Mouse (Mus musculus) liver, postnatal 0 days (tissue): Measurements from ENCODE around the gene Cass4. TPM values are rescaled to one million over a fixed set of nuclear protein-coding genes. Genes with fewer than 3 reads are reported as not detected.

Source experiments
- ATAC-seq: fragments of 200-750 bp; cut with Nextera tagmentation; 2 replicates; pipeline ENCODE4 v1.8.0; 2017; ENCODE audit warnings: mild to moderate bottlenecking, moderate library complexity
- DNase-seq: peaks from one replicate; pipeline ENCODE4 v3.0.0-alpha.2; 2016
- H3K27ac ChIP-seq: fragments of 300-500 bp; sonication (generic); 2 replicates; pipeline ENCODE4 v1.5.1; 2014; ENCODE audit warnings: antibody characterized with exemption, moderate library complexity, mild to moderate bottlenecking, low read depth
- H3K27me3 ChIP-seq: fragments of 300-500 bp; sonication (generic); 2 replicates; pipeline ENCODE4 v1.6.1; 2014; ENCODE audit warnings: low read length, control low read depth, mixed read lengths; ENCODE audit not compliant: insufficient read depth
- H3K36me3 ChIP-seq: fragments of 300-500 bp; sonication (generic); replicated peaks from 2 replicates; pipeline ENCODE4 v1.6.1; 2014; ENCODE audit warnings: mild to moderate bottlenecking, control low read depth, low read length, moderate library complexity, mixed read lengths; ENCODE audit not compliant: insufficient read depth
- H3K4me1 ChIP-seq: fragments of 300-500 bp; sonication (generic); 2 replicates; pipeline ENCODE4 v1.6.1; 2014; ENCODE audit warnings: antibody characterized with exemption, mild to moderate bottlenecking, control low read depth; ENCODE audit not compliant: insufficient read depth
- H3K4me2 ChIP-seq: fragments of 300-500 bp; sonication (generic); 2 replicates; pipeline ENCODE4 v1.6.1; 2014; ENCODE audit warnings: low read depth, mild to moderate bottlenecking, low read length, moderate library complexity, mixed read lengths
- H3K4me3 ChIP-seq: fragments of 300-500 bp; sonication (generic); 2 replicates; pipeline ENCODE4 v1.5.1; 2014; ENCODE audit warnings: low read depth, low read length
- H3K9ac ChIP-seq: fragments of 300-500 bp; sonication (generic); replicated peaks from 2 replicates; pipeline ENCODE4 v1.6.1; 2014; ENCODE audit warnings: mild to moderate bottlenecking, moderate library complexity
- H3K9me3 ChIP-seq: fragments of 300-500 bp; sonication (generic); 2 replicates; pipeline ENCODE4 v1.6.1; 2016; ENCODE audit warnings: mild to moderate bottlenecking, control low read depth, low read length, mixed read lengths
- CTCF ChIP-seq: sonication (generic); IDR thresholded peaks from 2 replicates; pipeline ENCODE4 v1.5.1; 2016; ENCODE audit warnings: antibody characterized with exemption, low read depth
- EP300 ChIP-seq: IDR thresholded peaks from 2 replicates; pipeline ENCODE4 v1.6.1; 2016; ENCODE audit warnings: antibody characterized with exemption, low read depth, mild to moderate bottlenecking
- WGBS: fragments of 180-500 bp; shearing (Covaris S2); extraction: QIAGEN DNeasy Blood & Tissue Kit; methylation state at CpG from one replicate; pipeline ENCODE4 v1.1.7; 2014; ENCODE audit not compliant: insufficient replicate concordance; 5-methylcytosine and 5-hydroxymethylcytosine counted together
- polyA plus RNA-seq: library from polyadenylated mRNA; unstranded; fragments of >200 nt; fragmentation: Nextera tagmentation; extraction: Ambion mirVana; gene quantifications from 2 replicates; pipeline ENCODE4 v1.2.1, GENCODE M21; 2015

The Cass4 gene
- polyA plus RNA-seq, 1 experiment from 2014 or later = 0.72 TPM

DNA sequence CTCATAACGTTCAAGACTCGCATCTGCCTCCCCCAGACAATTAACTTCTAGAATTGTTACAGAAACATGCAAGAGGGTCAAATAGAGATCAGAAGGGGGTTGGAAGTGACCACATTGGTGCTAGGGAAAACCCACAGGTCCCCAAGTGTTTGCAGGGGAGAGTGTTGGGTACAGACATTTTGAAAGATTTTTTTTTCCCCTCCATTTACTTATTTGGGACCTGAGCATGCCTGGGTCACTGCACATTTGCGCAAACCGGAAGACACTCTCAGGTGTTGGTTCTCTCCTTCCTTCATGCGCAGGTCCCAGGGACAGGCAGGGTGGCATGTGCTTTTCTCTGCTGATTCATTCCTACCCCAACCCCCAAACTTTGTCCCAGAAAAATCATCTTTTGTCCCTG is 23.3 kb downstream of the Cass4 start:
- ATAC-seq = no peak
- H3K27me3 ChIP-seq = no peaks in the 10 kb centered on the region
- WGBS = 75% methylated on average over 5 of the region's 5 CpGs
- no peaks in the 10 kb centered on the region for H3K36me3 ChIP-seq
- peaks cover 6% of the 10 kb centered on the region; the same call in 1 of the 2 replicates for H3K4me1 ChIP-seq
- no peak overlapping the region for H3K4me3 ChIP-seq
- no peaks in the 10 kb centered on the region for H3K9me3 ChIP-seq
- no peak overlapping the region for H3K4me2 ChIP-seq
- no peak for DNase-seq
- no peak overlapping the region for H3K9ac ChIP-seq
- TF ChIP-seq CTCF (no peak), EP300 (no peak)
- no peak overlapping the region for H3K27ac ChIP-seq

DNA sequence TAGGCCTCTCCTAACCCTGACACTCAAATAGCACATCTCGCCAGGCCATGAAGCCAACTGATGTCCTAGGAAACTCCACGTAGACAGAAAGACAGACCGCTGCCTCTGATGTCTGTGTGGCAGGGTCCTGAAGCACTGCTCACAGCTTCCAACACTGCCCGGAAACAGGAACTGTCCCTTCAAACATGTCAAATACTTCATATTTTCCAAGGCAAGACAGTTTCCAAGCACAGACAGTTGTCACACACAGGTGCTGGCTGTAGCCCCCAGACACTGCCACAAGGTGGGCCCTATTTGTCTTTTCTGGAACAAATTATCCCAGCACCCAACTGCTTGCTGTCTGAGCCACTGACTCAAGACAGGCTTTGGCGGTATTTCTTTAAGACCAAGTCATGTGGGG is 24.6 kb downstream of the Cass4 start:
- TF ChIP-seq CTCF (no peak), EP300 (no peak)
- H3K9me3 ChIP-seq = no peaks in the 10 kb centered on the region
- 78% methylated on average over 5 of the region's 5 CpGs for WGBS
- no peaks in the 10 kb centered on the region for H3K36me3 ChIP-seq
- H3K4me3 ChIP-seq = no peak overlapping the region
- ATAC-seq = no peak
- peaks cover under 1% of the 10 kb centered on the region; the same call in 1 of the 2 replicates for H3K4me1 ChIP-seq
- no peak overlapping the region for H3K4me2 ChIP-seq
- H3K9ac ChIP-seq = no peak overlapping the region
- no peak overlapping the region for H3K27ac ChIP-seq
- H3K27me3 ChIP-seq = no peaks in the 10 kb centered on the region
- no peak for DNase-seq

DNA sequence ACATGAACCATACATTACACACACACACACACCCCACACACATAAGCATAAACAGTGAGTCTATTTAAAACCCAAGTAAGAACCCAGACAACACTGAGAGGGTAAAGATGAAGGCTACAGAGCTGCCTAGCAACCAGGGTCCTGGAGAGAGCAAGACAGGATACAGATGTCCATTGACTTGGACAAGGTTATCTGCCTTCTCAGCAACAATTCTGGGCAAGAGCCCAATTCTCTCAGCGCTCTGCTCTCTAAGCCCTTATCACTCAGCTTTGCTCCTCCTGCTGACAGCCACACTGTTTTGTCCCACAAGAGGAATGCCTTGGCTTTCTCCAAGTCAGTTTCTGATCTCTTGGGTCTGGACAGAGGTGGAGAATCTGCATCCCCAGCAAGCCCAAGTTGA is 37.0 kb downstream of the Cass4 start:
- WGBS = 50% methylated on average over 1 of the region's 1 CpGs
- TF ChIP-seq EP300 = no peak
- TF ChIP-seq CTCF = peak; percentile 26; the same call in 1 of the 2 replicates
- Histone ChIP-seq H3K9ac (no peak overlapping the region), H3K4me3 (no peak overlapping the region), H3K36me3 (no peaks in the 10 kb centered on the region), H3K9me3 (no peaks in the 10 kb centered on the region), H3K27ac (no peak overlapping the region), H3K4me1 (no peaks in the 10 kb centered on the region), H3K27me3 (no peaks in the 10 kb centered on the region), H3K4me2 (no peak overlapping the region)
- no peak for DNase-seq
- peak; percentile 76 for ATAC-seq

DNA sequence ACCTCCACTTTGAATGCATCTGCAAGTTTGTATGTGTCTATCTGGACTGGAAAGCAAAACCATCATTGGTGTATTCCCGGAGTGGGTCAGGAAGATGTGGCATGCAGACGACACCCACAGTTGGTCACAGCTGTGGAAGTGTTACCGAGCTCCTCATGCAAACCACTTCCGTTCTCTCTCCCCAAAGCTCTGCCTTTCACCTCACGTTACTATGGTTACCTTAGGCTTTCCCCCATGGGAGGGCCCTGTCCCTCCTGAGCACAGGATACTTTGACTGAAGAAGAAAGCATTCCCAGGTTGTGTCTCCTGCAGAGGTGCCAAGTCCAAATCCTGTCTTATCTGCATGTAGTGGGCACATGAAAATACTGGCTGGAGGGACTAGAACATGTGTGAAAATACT is 40.2 kb downstream of the Cass4 start:
- DNase-seq = no peak
- H3K4me2 ChIP-seq = peak overlapping the region; percentile 30; the same call in 1 of the 2 replicates
- no peaks in the 10 kb centered on the region for H3K27me3 ChIP-seq
- 33% methylated on average over 5 of the region's 5 CpGs for WGBS
- no peak overlapping the region for H3K27ac ChIP-seq
- no peak overlapping the region for H3K9ac ChIP-seq
- 0 out of 2 replicates have a peak, but pooled peaks cover 5% of the 10 kb centered on the region for H3K4me1 ChIP-seq
- peak; percentile 38 for ATAC-seq
- TF ChIP-seq CTCF = no peak
- no peak for TF ChIP-seq EP300
- no peak overlapping the region for H3K4me3 ChIP-seq
- no peaks in the 10 kb centered on the region for H3K9me3 ChIP-seq
- H3K36me3 ChIP-seq = no peaks in the 10 kb centered on the region

DNA sequence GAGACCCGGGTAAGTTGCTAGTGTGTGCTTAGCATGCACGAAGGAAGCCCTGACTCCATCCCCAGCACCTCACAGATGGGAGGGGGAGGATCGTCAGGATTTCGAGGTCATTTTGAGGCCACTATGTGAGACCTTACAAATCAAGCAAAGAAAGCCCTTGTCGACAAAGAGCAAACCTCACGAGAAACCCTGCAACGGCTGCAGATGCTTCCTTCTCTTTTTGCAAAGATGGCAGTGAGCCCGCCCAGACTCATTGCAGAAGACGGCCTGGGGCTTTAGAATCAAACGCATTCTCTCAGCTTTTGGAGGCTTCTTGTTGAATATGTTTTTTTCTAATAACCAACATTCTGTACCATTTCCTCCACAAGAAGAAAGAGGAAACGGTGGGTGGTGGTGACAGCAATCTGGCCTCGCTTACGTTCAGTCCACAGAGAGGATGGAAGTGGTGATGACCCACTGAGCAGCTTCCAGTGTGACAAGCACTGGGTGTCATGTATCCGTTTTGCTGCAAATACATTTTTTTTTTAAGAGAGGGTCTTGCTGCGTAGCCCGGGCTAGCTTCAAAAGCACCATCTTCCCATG is 43.9 kb downstream of the Cass4 start:
- H3K27me3 ChIP-seq = no peaks in the 10 kb centered on the region
- peak overlapping the region; percentile 44 for H3K27ac ChIP-seq
- no peak for DNase-seq
- H3K36me3 ChIP-seq = no peaks in the 10 kb centered on the region
- no peak overlapping the region for H3K9ac ChIP-seq
- WGBS = 28% methylated on average over 16 of the region's 16 CpGs
- peaks cover 23% of the 10 kb centered on the region for H3K4me1 ChIP-seq
- H3K4me3 ChIP-seq = no peak overlapping the region
- ATAC-seq = no peak
- TF ChIP-seq CTCF = no peak
- no peak for TF ChIP-seq EP300
- no peak overlapping the region for H3K4me2 ChIP-seq
- no peaks in the 10 kb centered on the region for H3K9me3 ChIP-seq

DNA sequence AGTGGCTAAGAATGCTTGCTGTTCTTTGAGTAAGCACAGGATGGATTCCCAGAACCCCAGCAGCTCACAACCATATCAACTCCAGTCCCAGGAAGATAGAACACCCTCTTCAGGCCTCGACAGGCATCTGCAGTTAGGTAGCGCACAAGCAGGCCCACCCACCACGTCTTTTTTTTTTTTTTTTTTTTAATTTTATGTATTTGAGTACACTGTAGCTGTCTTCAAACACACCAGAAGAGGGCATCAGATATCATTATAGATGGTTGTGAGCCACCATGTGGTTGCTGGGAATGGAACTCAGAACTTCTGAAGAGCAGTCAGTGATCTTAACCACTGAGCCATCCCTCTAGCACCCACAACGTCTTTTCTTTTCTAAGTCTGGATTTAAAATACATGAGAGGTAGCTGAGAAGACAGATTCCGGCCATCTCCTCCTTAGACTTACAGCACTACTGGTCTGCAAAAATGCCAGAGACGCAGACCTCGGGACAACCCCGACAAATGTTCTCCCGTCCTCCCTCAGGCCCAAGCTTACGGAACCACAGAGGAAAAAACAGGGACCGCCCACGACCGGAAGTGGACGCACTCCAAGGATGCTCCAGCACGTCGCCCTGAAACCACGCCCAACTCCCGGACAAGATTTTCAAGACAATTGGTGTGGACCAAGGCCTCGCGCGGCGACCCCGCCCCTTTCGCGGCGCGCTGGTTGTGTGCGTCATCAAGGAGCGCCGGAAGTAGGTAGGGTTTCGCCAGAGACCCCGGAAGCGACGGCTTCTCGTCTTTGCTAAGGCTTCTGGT is 46.4 kb downstream of the Cass4 start, which contains the start of gene Rtf2:
Gene Rtf2 (plus strand): TSS at position 714 of the 797 bp plus-strand sequence.
- ATAC-seq (peak; percentile 95), DNase-seq (peak; percentile 99)
- no peaks in the 10 kb centered on the region for H3K9me3 ChIP-seq
- H3K9ac ChIP-seq = peak within 1 kb of the TSS; percentile 89
- H3K27ac ChIP-seq = peak within 1 kb of the TSS; percentile 91
- TF ChIP-seq CTCF (peak; percentile 18; the same call in 1 of the 2 replicates), EP300 (peak; percentile 77)
- 3% methylated on average over 35 of the region's 35 CpGs for WGBS
- peak within 1 kb of the TSS; percentile 79 for H3K4me3 ChIP-seq
- H3K27me3 ChIP-seq = no peaks in the 10 kb centered on the region
- peaks cover 26% of the 10 kb centered on the region for H3K4me1 ChIP-seq
- H3K4me2 ChIP-seq = peak within 1 kb of the TSS; percentile 90
- peaks cover 8% of the 10 kb centered on the region; the same call in 1 of the 2 replicates for H3K36me3 ChIP-seq
